Mouse (Mus musculus): ENCODE measurements around the gene Eda.

The Eda gene

DNA sequence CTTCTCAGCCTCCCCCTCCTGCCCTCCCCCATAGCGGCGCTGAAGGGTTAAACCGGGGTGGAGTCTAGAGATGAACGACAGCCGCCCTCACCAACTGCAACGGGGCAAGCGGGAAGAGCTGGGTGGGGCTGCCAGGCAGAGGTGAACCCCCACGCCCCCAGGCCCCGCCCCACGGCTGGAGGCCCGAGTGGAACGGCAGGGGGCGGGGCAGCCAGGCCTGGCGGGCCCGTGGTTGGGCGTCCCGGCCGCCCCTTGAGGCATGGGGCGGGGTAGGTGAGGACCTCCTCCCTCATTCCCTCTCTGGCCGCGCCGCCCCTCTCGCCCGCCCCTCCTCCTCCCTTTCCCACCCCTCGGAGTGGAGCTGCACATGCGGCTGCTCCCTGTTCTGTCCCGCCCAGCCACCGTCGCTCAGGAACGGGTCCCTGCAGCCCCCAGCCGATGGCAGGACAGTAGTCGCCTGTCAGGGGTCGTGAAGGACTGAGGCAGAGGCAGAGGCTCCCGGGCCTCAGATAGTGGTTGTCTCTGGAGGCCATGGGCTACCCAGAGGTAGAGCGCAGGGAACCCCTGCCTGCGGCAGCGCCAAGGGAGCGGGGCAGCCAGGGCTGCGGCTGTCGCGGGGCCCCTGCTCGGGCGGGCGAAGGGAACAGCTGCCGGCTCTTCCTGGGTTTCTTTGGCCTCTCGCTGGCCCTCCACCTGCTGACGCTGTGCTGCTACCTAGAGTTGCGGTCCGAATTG, at the start of gene Eda:
Gene Eda (plus strand): TSS at position 357 of the 735 bp plus-strand sequence.
- peak; percentile 36 to 74 for DNase-seq (ENCODE audit: low spot score in 2 of 2)

GRCm38 (mm10) chrX:99961002-99961401, 14.4 kb upstream of the Eda start:
- DNase-seq (ENCODE audit: low spot score in 2 of 2): no peak

- no peak for DNase-seq (ENCODE audit: low spot score in 2 of 2)
Measured at GRCm38 (mm10) chrX:99970111-99970510, 5.3 kb upstream of the Eda start.

DNA sequence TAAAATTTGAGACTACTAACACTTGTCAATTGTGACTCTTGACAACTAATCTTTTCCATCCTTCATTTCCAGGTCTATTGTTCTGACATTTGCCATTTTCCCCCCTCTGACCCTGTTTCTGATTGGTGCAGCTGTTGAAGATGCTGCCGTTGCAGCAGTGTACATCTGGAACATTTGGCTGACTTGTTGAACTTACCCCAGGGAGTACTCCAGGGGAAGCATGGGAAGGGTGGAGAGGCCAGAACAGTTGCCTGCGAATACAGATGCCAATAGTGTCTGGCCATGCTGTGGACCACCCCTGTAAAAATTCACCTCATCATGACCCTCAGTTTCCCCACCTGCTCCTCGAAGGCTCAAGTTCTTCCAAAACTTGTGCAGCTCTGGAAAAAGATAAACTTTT, 1.0 kb upstream of the Eda start:
- no peak for DNase-seq (ENCODE audit: low spot score in 2 of 2)

DNA sequence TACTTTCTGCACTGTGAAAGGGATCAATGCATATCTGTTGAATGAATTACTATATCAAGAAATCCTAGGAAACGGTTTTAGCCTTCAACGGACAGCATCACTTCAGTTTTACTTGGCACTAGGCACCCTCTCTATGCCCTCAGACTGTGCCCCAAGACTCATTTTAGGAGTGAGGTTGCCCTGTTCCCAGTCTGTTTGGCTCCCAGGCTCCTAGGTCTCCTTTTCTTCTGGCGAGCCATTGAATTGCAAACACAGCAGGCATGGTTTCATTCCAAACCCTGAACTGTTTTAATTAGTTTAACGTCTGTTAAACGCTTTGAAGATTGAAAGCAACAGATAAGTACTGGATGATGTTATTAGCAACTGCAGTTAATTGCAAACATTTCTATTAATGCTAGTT, 603 bp upstream of the Eda start:
- no peak for DNase-seq (ENCODE audit: low spot score in 2 of 2)

DNA sequence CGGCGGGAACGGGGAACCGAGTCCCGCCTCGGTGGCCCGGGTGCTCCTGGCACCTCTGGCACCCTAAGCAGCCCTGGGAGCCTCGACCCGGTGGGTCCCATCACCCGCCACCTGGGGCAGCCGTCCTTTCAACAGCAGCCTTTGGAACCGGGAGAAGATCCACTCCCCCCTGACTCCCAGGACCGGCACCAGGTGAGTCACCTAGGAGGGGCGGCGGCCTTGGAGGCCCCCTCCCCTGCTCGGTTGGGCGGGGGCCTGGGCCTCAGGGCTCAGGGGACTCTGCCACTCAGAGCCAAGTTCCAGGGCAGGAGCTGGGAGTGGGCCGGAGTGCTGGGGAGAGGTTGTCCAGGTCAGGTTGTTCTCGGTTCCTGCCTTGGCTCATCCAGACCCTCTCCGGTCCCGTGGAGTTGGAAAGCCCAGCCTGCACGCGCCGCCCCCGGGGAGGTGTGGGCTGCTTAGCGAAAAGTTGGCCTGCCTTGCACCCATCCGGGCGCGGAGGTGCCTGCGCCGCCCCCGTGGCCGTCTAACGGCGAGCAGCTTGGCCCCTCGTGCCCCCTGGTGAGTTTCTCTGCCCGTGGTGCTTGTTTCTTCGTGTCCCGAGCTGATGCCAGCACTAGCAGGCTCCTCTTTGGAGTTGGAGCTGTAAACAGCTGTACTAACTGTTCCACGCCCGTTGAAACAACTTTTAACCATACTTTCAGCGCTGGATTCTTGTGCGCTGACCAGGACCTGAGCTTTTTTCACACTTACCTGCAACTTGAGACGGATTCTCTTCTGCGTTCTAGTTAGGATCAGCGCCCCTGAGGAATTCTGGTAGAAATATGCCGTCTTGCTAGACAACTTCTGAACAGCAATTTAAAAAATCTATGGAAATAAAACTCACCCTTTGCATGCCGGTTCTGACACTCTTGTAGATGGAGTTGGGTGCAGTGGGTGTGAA, 849 bp downstream of the Eda start:
- peak; percentile 12 to 15 for DNase-seq (ENCODE audit: low spot score in 2 of 2)

DNA sequence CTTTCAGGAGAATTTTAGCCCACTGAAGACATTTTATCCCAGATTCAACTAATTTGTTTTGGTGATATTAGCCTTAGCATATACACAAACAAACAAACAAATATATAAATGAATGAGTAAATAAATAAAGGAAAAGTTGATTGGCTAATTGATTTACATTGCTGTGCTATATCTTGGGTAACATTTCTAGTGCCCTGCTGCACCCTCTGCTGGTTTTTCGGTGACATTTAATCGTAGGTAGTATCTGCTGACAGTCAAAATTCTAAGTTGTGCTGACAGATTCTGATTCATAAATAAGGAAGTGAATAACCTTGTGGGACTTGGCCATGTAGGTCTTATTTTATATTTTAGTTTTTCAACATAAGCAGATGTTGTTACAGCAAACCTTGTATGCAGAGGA, 2.9 kb downstream of the Eda start:
- no peak for DNase-seq (ENCODE audit: low spot score in 2 of 2)

DNA sequence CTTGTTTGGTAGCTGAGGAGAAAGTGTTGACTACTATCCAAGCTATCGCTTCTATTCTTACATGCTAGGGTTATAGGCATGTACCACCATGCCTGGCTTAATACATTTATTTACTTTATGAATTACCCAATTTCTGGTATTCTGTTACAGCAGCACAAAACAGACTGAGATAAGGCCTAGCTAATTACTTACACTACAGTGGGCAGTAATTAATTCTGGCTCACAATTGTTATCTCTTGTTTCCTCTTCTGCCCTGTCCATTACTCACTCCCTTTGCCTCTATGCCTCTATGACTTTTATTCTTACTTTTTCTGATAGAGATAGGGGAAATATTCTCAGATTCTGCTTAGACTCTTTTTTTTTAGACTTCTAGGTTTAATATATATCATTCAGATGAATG, 18.0 kb downstream of the Eda start:
- no peak for DNase-seq (ENCODE audit: low spot score in 2 of 2)

- no peak for DNase-seq (ENCODE audit: low spot score in 2 of 2)
Measured at GRCm38 (mm10) chrX:99999342-99999741, 23.9 kb downstream of the Eda start.

- no peak for DNase-seq (ENCODE audit: low spot score in 2 of 2)
Measured at GRCm38 (mm10) chrX:100118362-100118761, 143.0 kb downstream of the Eda start.

- no peak for DNase-seq (ENCODE audit: low spot score in 2 of 2)
Measured at GRCm38 (mm10) chrX:100195286-100195685, 219.9 kb downstream of the Eda start.

DNA sequence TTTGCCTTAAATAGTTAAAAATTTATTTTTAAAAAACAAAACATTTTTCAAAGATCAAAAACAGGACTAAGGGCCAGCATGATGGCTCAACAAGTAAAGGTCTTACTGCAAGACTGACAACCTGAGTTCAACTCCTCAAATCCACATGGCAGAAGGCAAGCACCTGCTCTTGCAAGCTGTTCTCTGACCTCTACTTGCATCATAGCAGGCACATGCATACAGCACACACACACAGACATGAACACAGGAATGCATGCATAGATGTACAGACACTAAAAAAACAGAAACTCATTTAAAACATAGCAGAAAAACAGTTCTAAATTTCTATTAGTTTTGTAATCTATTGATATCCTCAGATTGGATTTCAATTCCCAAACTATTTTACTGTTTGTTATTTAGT, 338.2 kb downstream of the Eda start:
- DNase-seq (ENCODE audit: low spot score in 2 of 2): no peak

GRCm38 (mm10) chrX:100314172-100314902, 338.9 kb downstream of the Eda start:
- DNase-seq (ENCODE audit: low spot score in 2 of 2): no peak

- no peak for DNase-seq (ENCODE audit: low spot score in 2 of 2)
Measured at GRCm38 (mm10) chrX:100340687-100341086, 365.3 kb downstream of the Eda start.

DNA sequence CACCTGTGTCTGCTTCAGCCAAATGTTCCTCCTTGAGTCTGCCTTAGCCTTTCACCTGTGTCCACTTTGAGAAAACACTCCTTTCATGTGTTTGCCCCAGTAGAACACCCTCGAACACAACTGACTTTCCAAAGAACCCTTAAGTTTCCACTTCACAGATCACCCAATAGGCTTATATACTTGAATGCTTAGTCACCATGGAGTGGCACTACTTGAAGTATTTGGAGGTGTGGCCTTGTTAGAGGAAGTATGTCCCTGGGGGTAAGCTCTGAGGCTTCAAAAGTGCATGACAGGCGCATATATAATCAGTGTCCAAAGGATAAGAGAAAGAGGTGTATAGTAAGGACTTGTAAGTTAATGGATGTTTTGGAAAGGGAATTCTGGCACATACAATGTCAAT, 369.0 kb downstream of the Eda start:
- DNase-seq (ENCODE audit: low spot score in 2 of 2): no peak

DNA sequence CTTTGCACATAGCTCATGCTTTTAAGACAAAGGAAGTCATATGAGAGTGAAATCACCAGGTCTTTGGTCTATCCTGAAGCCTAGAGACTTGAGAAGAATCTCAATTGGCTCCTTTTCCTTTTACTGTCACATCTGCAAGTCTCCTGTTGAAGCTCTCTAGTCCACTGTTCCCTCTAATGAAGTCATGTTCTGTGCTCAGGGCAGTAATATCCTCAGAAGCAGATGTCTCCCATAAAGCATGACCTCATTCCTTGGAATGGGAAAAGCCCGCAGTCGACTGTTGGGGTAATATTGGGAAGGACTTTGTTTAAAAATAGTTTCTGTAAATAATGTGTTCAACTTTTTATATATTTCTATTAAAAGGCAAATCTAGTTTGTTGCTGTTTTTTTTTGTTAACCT, 381.6 kb downstream of the Eda start:
- no peak for DNase-seq (ENCODE audit: low spot score in 2 of 2)

DNA sequence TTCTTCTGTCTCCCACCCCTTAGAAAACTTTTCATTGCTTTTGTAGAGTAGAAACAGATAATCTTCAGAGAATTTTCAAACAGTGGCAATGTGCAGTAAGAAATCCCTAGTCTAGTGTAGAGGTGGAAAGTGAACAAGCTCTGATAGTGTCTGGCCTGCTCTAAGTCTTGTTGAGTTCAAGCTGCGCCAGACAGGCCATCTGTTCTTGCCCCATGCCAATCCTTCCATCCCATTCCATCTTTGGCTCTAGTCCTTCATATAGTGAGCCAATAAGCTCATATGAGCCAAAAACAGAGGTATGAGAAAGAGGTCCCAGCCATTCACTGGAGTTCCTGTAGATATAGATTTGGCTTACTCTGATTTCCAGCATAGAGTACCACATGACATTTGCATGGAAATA, 414.5 kb downstream of the Eda start:
- DNase-seq (ENCODE audit: low spot score in 2 of 2): no peak

DNA sequence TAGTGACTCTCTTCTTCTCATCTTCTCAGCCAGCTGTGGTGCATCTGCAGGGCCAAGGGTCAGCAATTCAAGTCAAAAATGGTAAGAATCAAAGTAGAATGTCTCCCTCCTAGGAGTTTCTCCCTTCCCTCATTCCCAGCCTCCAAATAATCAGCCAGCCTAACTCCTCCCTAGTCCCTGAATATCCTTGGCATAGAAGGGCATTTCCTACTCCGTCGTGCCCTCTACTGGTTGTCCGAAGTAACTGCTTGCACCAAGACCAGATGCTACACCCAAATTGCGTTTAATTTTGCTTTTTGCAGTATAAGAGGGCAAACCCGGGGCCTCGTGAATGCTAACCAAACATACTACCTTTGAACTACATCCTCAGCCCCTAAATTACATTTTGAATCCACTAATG, 416.9 kb downstream of the Eda start:
- DNase-seq (ENCODE audit: low spot score in 2 of 2): peak in 1 of 2 experiments; percentile 11

- DNase-seq (ENCODE audit: low spot score in 2 of 2): no peak
Measured at GRCm38 (mm10) chrX:100394223-100394861, 418.9 kb downstream of the Eda start.

DNA sequence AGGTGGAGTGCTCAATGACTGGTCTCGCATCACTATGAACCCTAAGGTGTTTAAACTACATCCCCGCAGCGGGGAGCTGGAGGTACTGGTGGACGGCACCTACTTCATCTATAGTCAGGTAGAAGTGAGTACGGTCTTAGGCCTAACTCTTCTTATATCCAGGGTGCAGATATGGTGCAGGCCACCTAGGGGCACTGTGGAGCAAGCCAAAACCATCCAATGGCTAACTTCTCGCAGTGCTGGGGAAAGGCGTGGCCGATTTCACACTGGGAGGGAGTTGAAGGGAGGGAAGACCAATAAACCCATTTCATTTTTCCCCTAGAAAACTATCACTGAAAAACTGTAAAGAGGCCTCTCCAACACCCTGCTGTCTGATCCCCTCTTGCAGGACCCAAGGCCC, 419.6 kb downstream of the Eda start:
- DNase-seq (ENCODE audit: low spot score in 2 of 2): peak in 1 of 2 experiments; percentile 14

DNA sequence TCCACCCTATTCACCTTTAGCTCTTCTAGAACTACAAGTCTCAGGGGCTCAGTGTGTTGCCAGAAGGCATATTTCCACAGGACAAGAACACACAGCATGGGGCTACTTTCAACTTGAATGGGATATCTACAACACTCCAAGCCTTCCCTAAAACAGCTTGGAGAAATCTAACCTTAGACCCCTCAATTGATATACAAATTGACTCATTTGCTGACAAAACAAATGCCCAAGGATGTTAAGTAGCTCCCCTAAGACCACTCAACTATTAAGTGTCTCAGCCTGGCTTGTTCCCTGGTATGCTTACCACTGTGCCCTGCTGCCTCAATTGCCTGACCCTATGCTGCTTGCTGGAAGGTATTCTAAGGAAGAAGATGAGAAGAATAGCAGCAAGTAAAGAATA, 425.5 kb downstream of the Eda start:
- DNase-seq (ENCODE audit: low spot score in 2 of 2): no peak

DNA sequence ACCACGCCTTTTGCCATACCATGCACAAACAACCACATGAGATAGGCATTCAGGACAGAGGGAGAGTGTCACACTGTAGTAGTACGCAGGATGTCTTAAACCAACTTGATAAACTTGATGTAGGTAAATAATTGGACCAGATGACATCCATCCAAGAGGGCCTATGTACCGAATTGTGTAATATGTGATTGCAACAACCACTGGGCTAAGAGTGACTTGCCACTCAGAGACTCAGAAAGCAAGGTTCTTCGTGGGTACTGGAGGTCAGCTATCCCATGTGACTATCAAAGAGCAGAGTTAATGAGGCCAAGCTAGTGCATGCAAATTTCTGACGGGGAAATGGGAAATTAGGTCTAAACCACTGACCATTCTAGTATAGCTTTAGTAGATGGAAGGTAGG, 426.3 kb downstream of the Eda start:
- no peak for DNase-seq (ENCODE audit: low spot score in 2 of 2)

Data from spleen, postnatal 10 days (tissue).